Mouse (Mus musculus) MEL (cell line): ENCODE data around the gene Cdk10. TPM values are rescaled to one million over a fixed set of nuclear protein-coding genes. Genes with fewer than 3 reads are reported as not detected.

Experiments
- DNase-seq: peaks from one replicate; pipeline ENCODE4 v3.0.0; 2011; ENCODE audit warnings: low read depth, low spot score
- H3K27ac ChIP-seq: 2 replicates; pipeline ENCODE4 v1.5.1; 2012; ENCODE audit warnings: low read depth, mild to moderate bottlenecking, control low read depth, low read length, moderate library complexity; ENCODE audit not compliant: control insufficient read depth
- H3K27me3 ChIP-seq, 2 experiments: fragments of 150-350 bp in 1 of 2; sonication (generic) in 1 of 2; 2 replicates each; pipeline ENCODE4 v1.6.1; 2012; ENCODE audit warnings: low read length in 2 of 2, mild to moderate bottlenecking in 2 of 2, improper control_type of control experiment in 1 of 2, moderate library complexity in 1 of 2; ENCODE audit not compliant: insufficient read depth in 2 of 2, control insufficient read depth in 1 of 2
- H3K36me3 ChIP-seq, 2 experiments: 2 replicates each; pipeline ENCODE4 v1.6.1; 2012 to 2014; ENCODE audit warnings: low read length in 2 of 2, improper control_type of control experiment in 1 of 2, inconsistent platforms in 1 of 2, mild to moderate bottlenecking in 1 of 2; ENCODE audit not compliant: insufficient read depth in 2 of 2, control insufficient read depth in 1 of 2
- H3K4me1 ChIP-seq, 2 experiments: fragments of 150-350 bp in 1 of 2; sonication (generic) in 1 of 2; 2 replicates each; pipeline ENCODE4 v1.6.1; 2012; ENCODE audit warnings: low read length in 2 of 2, improper control_type of control experiment in 1 of 2, mild to moderate bottlenecking in 1 of 2; ENCODE audit not compliant: insufficient read depth in 2 of 2, control insufficient read depth in 1 of 2
- H3K4me3 ChIP-seq, 2 experiments: fragments of 150-350 bp in 1 of 2; sonication (generic) in 1 of 2; 2 replicates each; pipeline ENCODE4 v1.5.1; 2012; ENCODE audit warnings: low read depth in 2 of 2, low read length in 2 of 2, mild to moderate bottlenecking in 2 of 2, moderate library complexity in 2 of 2, control low read depth in 1 of 2, improper control_type of control experiment in 1 of 2; ENCODE audit not compliant: control insufficient read depth in 1 of 2, insufficient read depth in 1 of 2
- H3K79me2 ChIP-seq: 2 replicates; pipeline ENCODE4 v1.6.1; 2012; ENCODE audit warnings: mild to moderate bottlenecking, low read length, moderate library complexity; ENCODE audit not compliant: control insufficient read depth, poor library complexity, insufficient read depth
- H3K9ac ChIP-seq: 2 replicates; pipeline ENCODE4 v1.6.1; 2012; ENCODE audit warnings: low read depth, mild to moderate bottlenecking, control low read depth, low read length, moderate library complexity; ENCODE audit not compliant: control insufficient read depth, poor library complexity, severe bottlenecking
- H3K9me3 ChIP-seq: fragments of 150-350 bp; sonication (generic); replicated peaks from 2 replicates; pipeline ENCODE4 v1.6.1; 2012; ENCODE audit warnings: mild to moderate bottlenecking, low read length, improper control_type of control experiment, moderate library complexity; ENCODE audit not compliant: insufficient read depth
- CTCF ChIP-seq, 3 experiments: IDR thresholded peaks in 2 of 3; conservative IDR thresholded peaks in 1 of 3; 2 replicates each; pipeline ENCODE4 v1.5.1; 2011 to 2012; ENCODE audit warnings: low read length in 3 of 3, low read depth in 2 of 3, mild to moderate bottlenecking in 2 of 3, improper control_type of control experiment in 1 of 3, inconsistent platforms in 1 of 3, mixed read lengths in 1 of 3, moderate library complexity in 1 of 3; ENCODE audit not compliant: control insufficient read depth in 1 of 3, insufficient read depth in 1 of 3, poor library complexity in 1 of 3, severe bottlenecking in 1 of 3
- E2F4 ChIP-seq: IDR thresholded peaks from 2 replicates; pipeline ENCODE4 v1.6.1; 2011; ENCODE audit warnings: low read depth, low read length, improper control_type of control experiment, borderline replicate concordance
- ELF1 ChIP-seq: IDR thresholded peaks from 2 replicates; pipeline ENCODE4 v1.6.1; 2014; ENCODE audit warnings: low read depth, mild to moderate bottlenecking, inconsistent platforms, low read length, improper control_type of control experiment, moderate library complexity
- GABPA ChIP-seq: IDR thresholded peaks from 2 replicates; pipeline ENCODE4 v1.6.1; 2012; ENCODE audit warnings: low read depth, mild to moderate bottlenecking, inconsistent platforms, low read length, improper control_type of control experiment, moderate library complexity
- MAFK ChIP-seq: IDR thresholded peaks from 2 replicates; pipeline ENCODE4 v1.6.1; 2011; ENCODE audit warnings: low read depth, mild to moderate bottlenecking, low read length, improper control_type of control experiment, borderline replicate concordance
- MAX ChIP-seq: IDR thresholded peaks from 2 replicates; pipeline ENCODE4 v1.6.1; 2011; ENCODE audit warnings: low read length, improper control_type of control experiment
- MAZ ChIP-seq: IDR thresholded peaks from 2 replicates; pipeline ENCODE4 v1.6.1; 2012; ENCODE audit warnings: low read depth, mild to moderate bottlenecking, inconsistent platforms, low read length, improper control_type of control experiment
- MEF2A ChIP-seq: IDR thresholded peaks from 2 replicates; pipeline ENCODE4 v1.6.1; 2014; ENCODE audit warnings: low read depth, mild to moderate bottlenecking, inconsistent platforms, low read length, improper control_type of control experiment; ENCODE audit not compliant: poor library complexity, insufficient replicate concordance, severe bottlenecking; ENCODE audit errors: extremely low read depth
- MXI1 ChIP-seq: IDR thresholded peaks from 2 replicates; pipeline ENCODE4 v1.6.1; 2011; ENCODE audit warnings: mild to moderate bottlenecking, low read depth, low read length, improper control_type of control experiment
- MYB ChIP-seq: IDR thresholded peaks from 2 replicates; pipeline ENCODE4 v1.6.1; 2011; ENCODE audit warnings: mild to moderate bottlenecking, low read depth, low read length, improper control_type of control experiment
- POLR2A ChIP-seq, 2 experiments: IDR thresholded peaks; 2 replicates each; pipeline ENCODE4 v1.6.1; 2011 to 2012; ENCODE audit warnings: low read length in 2 of 2, mild to moderate bottlenecking in 2 of 2, control low read depth in 1 of 2, improper control_type of control experiment in 1 of 2, low read depth in 1 of 2, moderate library complexity in 1 of 2; ENCODE audit not compliant: control insufficient read depth in 1 of 2, insufficient read depth in 1 of 2, poor library complexity in 1 of 2
- POLR2AphosphoS5 ChIP-seq: IDR thresholded peaks from 2 replicates; pipeline ENCODE4 v1.6.1; 2012; ENCODE audit warnings: low read depth, borderline replicate concordance, mild to moderate bottlenecking, inconsistent platforms, low read length, moderate library complexity, mixed read lengths
- RAD21 ChIP-seq: IDR thresholded peaks from 2 replicates; pipeline ENCODE4 v1.6.1; 2011; ENCODE audit warnings: mild to moderate bottlenecking, low read depth, low read length, improper control_type of control experiment
- RCOR1 ChIP-seq: IDR thresholded peaks from 2 replicates; pipeline ENCODE4 v1.6.1; 2012; ENCODE audit warnings: low read depth, mild to moderate bottlenecking, inconsistent platforms, low read length, improper control_type of control experiment
- SIN3A ChIP-seq: IDR thresholded peaks from 2 replicates; pipeline ENCODE4 v1.6.1; 2012; ENCODE audit warnings: low read length, improper control_type of control experiment, inconsistent platforms
- TCF12 ChIP-seq: IDR thresholded peaks from 2 replicates; pipeline ENCODE4 v1.6.1; 2014; ENCODE audit warnings: low read depth, mild to moderate bottlenecking, inconsistent platforms, low read length, improper control_type of control experiment, moderate library complexity
- UBTF ChIP-seq: IDR thresholded peaks from 2 replicates; pipeline ENCODE4 v1.6.1; 2012; ENCODE audit warnings: low read depth, mild to moderate bottlenecking, inconsistent platforms, low read length, improper control_type of control experiment, moderate library complexity, borderline replicate concordance; ENCODE audit not compliant: insufficient read depth
- ZC3H11A ChIP-seq: IDR thresholded peaks from 2 replicates; pipeline ENCODE4 v1.6.1; 2012; ENCODE audit warnings: low read depth, mild to moderate bottlenecking, inconsistent platforms, low read length, improper control_type of control experiment
- ZNF384 ChIP-seq: IDR thresholded peaks from 2 replicates; pipeline ENCODE4 v1.6.1; 2012; ENCODE audit warnings: low read depth, mild to moderate bottlenecking, inconsistent platforms, low read length, improper control_type of control experiment
- polyA plus RNA-seq, 2 experiments: library from polyadenylated mRNA; stranded (reverse) in 1 of 2; unstranded in 1 of 2; fragments of >175 nt in 1 of 2; fragments of >200 nt in 1 of 2; gene quantifications; 2 replicates each; pipeline versions ENCODE4 v1.2.1 to v1.2.4; 2012; ENCODE audit warnings: low replicate concordance in 2 of 2, low read depth in 1 of 2; ENCODE audit not compliant: insufficient read length in 2 of 2, insufficient read depth in 1 of 2, missing spikeins in 1 of 2
- total RNA-seq: library from RNA; depleted of rRNA; stranded (reverse); fragments of 300-350 nt; gene quantifications from 2 replicates; pipeline ENCODE4 v1.2.3, GENCODE M21; 2012

Gene Cdk10
- total and polyA plus RNA-seq, 3 experiments = 28.0 to 43.8 TPM; not detected in 1

- no peak overlapping the region for H3K9ac ChIP-seq
- DNase-seq = no peak
- peaks cover 0 to 2% of the 10 kb centered on the region in 2 experiments; a peak in 1 of 4 replicates for H3K36me3 ChIP-seq
Observed at GRCm38 (mm10) chr8:123244382-123244781, 19.7 kb downstream of the Cdk10 start.

DNA sequence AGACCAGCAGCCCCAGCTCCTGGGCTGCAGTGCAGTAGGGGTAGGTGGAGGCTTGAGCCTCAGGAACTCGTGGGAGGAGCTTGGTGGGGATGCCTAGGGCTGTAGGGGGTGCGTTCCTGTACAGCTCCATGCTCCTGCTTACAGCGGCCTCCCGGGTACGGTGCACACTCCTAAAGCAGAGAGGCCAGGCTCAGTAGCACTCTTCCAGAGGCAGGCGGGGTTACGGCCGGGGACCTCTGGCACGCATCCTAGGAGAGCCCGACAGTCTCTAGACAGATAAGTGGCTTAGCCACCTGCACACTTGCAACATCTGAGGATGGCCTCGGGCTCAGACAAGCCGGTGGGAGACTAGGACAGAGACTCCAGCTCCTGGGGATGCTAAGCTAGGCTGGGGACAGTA is 20.9 kb downstream of the Cdk10 start:
- no peak overlapping the region for H3K4me3 ChIP-seq
- H3K9me3 ChIP-seq = no peaks in the 10 kb centered on the region
- no peak overlapping the region for H3K27ac ChIP-seq
- H3K79me2 ChIP-seq = no peaks in the 10 kb centered on the region
- H3K4me1 ChIP-seq = peaks cover 0 to 10% of the 10 kb centered on the region in 2 experiments; a peak in 1 of 4 replicates
- TF ChIP-seq RCOR1 (no peak), SIN3A (no peak), ZNF384 (no peak), RAD21 (no peak), MAZ (no peak), TCF12 (no peak), CTCF (IDR thresholded peaks at IDR 0.05 in 2 of 3, conservative IDR thresholded peaks at IDR 0.05 in 1 of 3; ENCODE audit: control insufficient read depth in 1 of 3, insufficient read depth in 1 of 3, low read depth in 2 of 3, low read length in 3 of 3, poor library complexity in 1 of 3, severe bottlenecking in 1 of 3) (no peak)
- no peak overlapping the region for H3K9ac ChIP-seq
- H3K36me3 ChIP-seq = peaks cover 0 to 2% of the 10 kb centered on the region in 2 experiments; a peak in 1 of 4 replicates
- H3K27me3 ChIP-seq = no peaks in the 10 kb centered on the region
- DNase-seq = no peak

More at GRCm38 (mm10) chr8:123244382-123244781, 19.7 kb downstream of the Cdk10 start:
- Histone ChIP-seq H3K27me3 (no peaks in the 10 kb centered on the region), H3K9me3 (no peaks in the 10 kb centered on the region), H3K27ac (no peak overlapping the region), H3K4me1 (peaks cover 0 to 10% of the 10 kb centered on the region in 2 experiments; a peak in 1 of 4 replicates), H3K79me2 (no peaks in the 10 kb centered on the region), H3K4me3 (no peak overlapping the region)
- TF ChIP-seq MXI1 (no peak), UBTF (no peak), ZC3H11A (no peak), ELF1 (no peak), POLR2A (IDR thresholded peaks at IDR 0.05; ENCODE audit: control insufficient read depth in 1 of 2, insufficient read depth in 1 of 2, low read depth in 1 of 2, low read length in 2 of 2, poor library complexity in 1 of 2) (no peak), GABPA (no peak), MEF2A (no peak), MAZ (no peak), POLR2AphosphoS5 (no peak), MAX (no peak), E2F4 (no peak), RAD21 (no peak), MYB (no peak), MAFK (no peak)
